Mouse (Mus musculus) MEL (cell line): ENCODE results near the gene Lrrc25. TPM values are rescaled to one million over a fixed set of nuclear protein-coding genes. Genes with fewer than 3 reads are reported as not detected.

Source experiments
- DNase-seq: peaks from one replicate; pipeline ENCODE4 v3.0.0; 2011; ENCODE audit warnings: low read depth, low spot score
- H3K27ac ChIP-seq: 2 replicates; pipeline ENCODE4 v1.5.1; 2012; ENCODE audit warnings: low read depth, mild to moderate bottlenecking, control low read depth, low read length, moderate library complexity; ENCODE audit not compliant: control insufficient read depth
- H3K27me3 ChIP-seq, 2 experiments: fragments of 150-350 bp in 1 of 2; sonication (generic) in 1 of 2; 2 replicates each; pipeline ENCODE4 v1.6.1; 2012; ENCODE audit warnings: low read length in 2 of 2, mild to moderate bottlenecking in 2 of 2, improper control_type of control experiment in 1 of 2, moderate library complexity in 1 of 2; ENCODE audit not compliant: insufficient read depth in 2 of 2, control insufficient read depth in 1 of 2
- H3K36me3 ChIP-seq, 2 experiments: 2 replicates each; pipeline ENCODE4 v1.6.1; 2012 to 2014; ENCODE audit warnings: low read length in 2 of 2, improper control_type of control experiment in 1 of 2, inconsistent platforms in 1 of 2, mild to moderate bottlenecking in 1 of 2; ENCODE audit not compliant: insufficient read depth in 2 of 2, control insufficient read depth in 1 of 2
- H3K4me1 ChIP-seq, 2 experiments: fragments of 150-350 bp in 1 of 2; sonication (generic) in 1 of 2; 2 replicates each; pipeline ENCODE4 v1.6.1; 2012; ENCODE audit warnings: low read length in 2 of 2, improper control_type of control experiment in 1 of 2, mild to moderate bottlenecking in 1 of 2; ENCODE audit not compliant: insufficient read depth in 2 of 2, control insufficient read depth in 1 of 2
- H3K4me3 ChIP-seq, 2 experiments: fragments of 150-350 bp in 1 of 2; sonication (generic) in 1 of 2; 2 replicates each; pipeline ENCODE4 v1.5.1; 2012; ENCODE audit warnings: low read depth in 2 of 2, low read length in 2 of 2, mild to moderate bottlenecking in 2 of 2, moderate library complexity in 2 of 2, control low read depth in 1 of 2, improper control_type of control experiment in 1 of 2; ENCODE audit not compliant: control insufficient read depth in 1 of 2, insufficient read depth in 1 of 2
- H3K79me2 ChIP-seq: 2 replicates; pipeline ENCODE4 v1.6.1; 2012; ENCODE audit warnings: mild to moderate bottlenecking, low read length, moderate library complexity; ENCODE audit not compliant: control insufficient read depth, poor library complexity, insufficient read depth
- H3K9ac ChIP-seq: 2 replicates; pipeline ENCODE4 v1.6.1; 2012; ENCODE audit warnings: low read depth, mild to moderate bottlenecking, control low read depth, low read length, moderate library complexity; ENCODE audit not compliant: control insufficient read depth, poor library complexity, severe bottlenecking
- H3K9me3 ChIP-seq: fragments of 150-350 bp; sonication (generic); replicated peaks from 2 replicates; pipeline ENCODE4 v1.6.1; 2012; ENCODE audit warnings: mild to moderate bottlenecking, low read length, improper control_type of control experiment, moderate library complexity; ENCODE audit not compliant: insufficient read depth
- CHD2 ChIP-seq: IDR thresholded peaks from 2 replicates; pipeline ENCODE4 v1.6.1; 2011; ENCODE audit warnings: low read length, improper control_type of control experiment
- CTCF ChIP-seq, 3 experiments: IDR thresholded peaks in 2 of 3; conservative IDR thresholded peaks in 1 of 3; 2 replicates each; pipeline ENCODE4 v1.5.1; 2011 to 2012; ENCODE audit warnings: low read length in 3 of 3, low read depth in 2 of 3, mild to moderate bottlenecking in 2 of 3, improper control_type of control experiment in 1 of 3, inconsistent platforms in 1 of 3, mixed read lengths in 1 of 3, moderate library complexity in 1 of 3; ENCODE audit not compliant: control insufficient read depth in 1 of 3, insufficient read depth in 1 of 3, poor library complexity in 1 of 3, severe bottlenecking in 1 of 3
- ELF1 ChIP-seq: IDR thresholded peaks from 2 replicates; pipeline ENCODE4 v1.6.1; 2014; ENCODE audit warnings: low read depth, mild to moderate bottlenecking, inconsistent platforms, low read length, improper control_type of control experiment, moderate library complexity
- GABPA ChIP-seq: IDR thresholded peaks from 2 replicates; pipeline ENCODE4 v1.6.1; 2012; ENCODE audit warnings: low read depth, mild to moderate bottlenecking, inconsistent platforms, low read length, improper control_type of control experiment, moderate library complexity
- NELFE ChIP-seq: IDR thresholded peaks from 2 replicates; pipeline ENCODE4 v1.6.1; 2011; ENCODE audit warnings: low read depth, low read length, improper control_type of control experiment
- POLR2AphosphoS5 ChIP-seq: IDR thresholded peaks from 2 replicates; pipeline ENCODE4 v1.6.1; 2012; ENCODE audit warnings: low read depth, borderline replicate concordance, mild to moderate bottlenecking, inconsistent platforms, low read length, moderate library complexity, mixed read lengths
- RAD21 ChIP-seq: IDR thresholded peaks from 2 replicates; pipeline ENCODE4 v1.6.1; 2011; ENCODE audit warnings: mild to moderate bottlenecking, low read depth, low read length, improper control_type of control experiment
- RCOR1 ChIP-seq: IDR thresholded peaks from 2 replicates; pipeline ENCODE4 v1.6.1; 2012; ENCODE audit warnings: low read depth, mild to moderate bottlenecking, inconsistent platforms, low read length, improper control_type of control experiment
- SMC3 ChIP-seq: IDR thresholded peaks from 2 replicates; pipeline ENCODE4 v1.6.1; 2011; ENCODE audit warnings: low read depth, low read length, improper control_type of control experiment
- TBP ChIP-seq: IDR thresholded peaks from 2 replicates; pipeline ENCODE4 v1.8.0; 2011; ENCODE audit warnings: low read depth, low read length, improper control_type of control experiment
- USF2 ChIP-seq, 2 experiments: IDR thresholded peaks; 2 replicates each; pipeline ENCODE4 v1.6.1; 2011 to 2012; ENCODE audit warnings: improper control_type of control experiment in 2 of 2, low read length in 2 of 2, borderline replicate concordance in 1 of 2, inconsistent platforms in 1 of 2, low read depth in 1 of 2, mild to moderate bottlenecking in 1 of 2; ENCODE audit not compliant: insufficient read depth in 1 of 2
- ZC3H11A ChIP-seq: IDR thresholded peaks from 2 replicates; pipeline ENCODE4 v1.6.1; 2012; ENCODE audit warnings: low read depth, mild to moderate bottlenecking, inconsistent platforms, low read length, improper control_type of control experiment
- ZKSCAN1 ChIP-seq: IDR thresholded peaks from 2 replicates; pipeline ENCODE4 v1.6.1; 2012; ENCODE audit warnings: low read depth, mild to moderate bottlenecking, inconsistent platforms, low read length, improper control_type of control experiment, moderate library complexity
- ZMIZ1 ChIP-seq: IDR thresholded peaks from 2 replicates; pipeline ENCODE4 v1.6.1; 2012; ENCODE audit warnings: low read depth, mild to moderate bottlenecking, inconsistent platforms, low read length, improper control_type of control experiment, moderate library complexity
- ZNF384 ChIP-seq: IDR thresholded peaks from 2 replicates; pipeline ENCODE4 v1.6.1; 2012; ENCODE audit warnings: low read depth, mild to moderate bottlenecking, inconsistent platforms, low read length, improper control_type of control experiment
- polyA plus RNA-seq, 2 experiments: library from polyadenylated mRNA; stranded (reverse) in 1 of 2; unstranded in 1 of 2; fragments of >175 nt in 1 of 2; fragments of >200 nt in 1 of 2; gene quantifications; 2 replicates each; pipeline versions ENCODE4 v1.2.1 to v1.2.4; 2012; ENCODE audit warnings: low replicate concordance in 2 of 2, low read depth in 1 of 2; ENCODE audit not compliant: insufficient read length in 2 of 2, insufficient read depth in 1 of 2, missing spikeins in 1 of 2
- total RNA-seq: library from RNA; depleted of rRNA; stranded (reverse); fragments of 300-350 nt; gene quantifications from 2 replicates; pipeline ENCODE4 v1.2.3, GENCODE M21; 2012

The Lrrc25 gene
- total and polyA plus RNA-seq, 3 experiments: 0.39 to 1.1 TPM; not detected in 1

DNA sequence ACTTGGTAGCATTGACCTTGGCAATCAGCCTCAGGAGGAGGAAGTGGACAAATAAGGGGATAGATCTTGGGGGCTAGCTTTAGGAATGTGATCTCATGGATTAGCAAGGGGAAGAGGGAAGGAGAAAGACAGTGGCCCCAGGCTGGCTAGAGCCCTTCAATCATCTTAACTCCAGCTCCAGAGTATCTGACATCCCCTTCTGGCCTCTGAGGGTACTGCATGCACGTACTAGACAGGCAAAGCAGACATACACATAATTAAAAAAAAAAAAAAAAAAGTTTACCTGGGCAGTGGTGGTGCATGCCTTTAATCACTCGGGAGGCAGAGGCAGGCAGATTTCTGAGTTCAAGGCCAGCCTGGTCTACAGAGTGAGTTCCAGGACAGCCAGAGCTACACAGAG, 28.1 kb downstream of the Lrrc25 start:
- peak; percentile 68 for DNase-seq
- Histone ChIP-seq H3K4me3 (no peak overlapping the region), H3K27ac (no peak overlapping the region), H3K9me3 (no peaks in the 10 kb centered on the region), H3K36me3 (peaks cover 0 to 13% of the 10 kb centered on the region in 2 experiments; a peak in 2 of 4 replicates), H3K27me3 (no peaks in the 10 kb centered on the region), H3K9ac (no peak overlapping the region), H3K79me2 (no peaks in the 10 kb centered on the region), H3K4me1 (peaks cover 6 to 19% of the 10 kb centered on the region in 2 experiments)
- TF ChIP-seq SMC3 (0 out of 2 replicates have a peak, but pooled peaks have one; percentile 15), CTCF (IDR thresholded peaks at IDR 0.05 in 2 of 3, conservative IDR thresholded peaks at IDR 0.05 in 1 of 3; ENCODE audit: control insufficient read depth in 1 of 3, insufficient read depth in 1 of 3, low read depth in 2 of 3, low read length in 3 of 3, poor library complexity in 1 of 3, severe bottlenecking in 1 of 3) (peak; percentile 29 to 57 (median 45); a peak in 5 of 6 replicates), RCOR1 (no peak), ZNF384 (peak; percentile 78)

- Histone ChIP-seq H3K4me1 (peaks cover 9 to 30% of the 10 kb centered on the region in 2 experiments), H3K9me3 (no peaks in the 10 kb centered on the region), H3K27ac (no peak overlapping the region), H3K79me2 (no peaks in the 10 kb centered on the region), H3K27me3 (no peaks in the 10 kb centered on the region), H3K9ac (no peak overlapping the region), H3K4me3 (no peak overlapping the region), H3K36me3 (peaks cover 0 to 24% of the 10 kb centered on the region in 2 experiments; a peak in 2 of 4 replicates)
- no peak for TF ChIP-seq ZC3H11A
- TF ChIP-seq TBP: no peak
- TF ChIP-seq ELF1: no peak
- TF ChIP-seq NELFE: no peak
- TF ChIP-seq ZMIZ1: 0 out of 2 replicates have a peak, but pooled peaks have one; percentile 27
- no peak for DNase-seq
These were observed 29.7 kb downstream of the Lrrc25 start for GRCm38 (mm10) chr8:70645501-70646224.

DNA sequence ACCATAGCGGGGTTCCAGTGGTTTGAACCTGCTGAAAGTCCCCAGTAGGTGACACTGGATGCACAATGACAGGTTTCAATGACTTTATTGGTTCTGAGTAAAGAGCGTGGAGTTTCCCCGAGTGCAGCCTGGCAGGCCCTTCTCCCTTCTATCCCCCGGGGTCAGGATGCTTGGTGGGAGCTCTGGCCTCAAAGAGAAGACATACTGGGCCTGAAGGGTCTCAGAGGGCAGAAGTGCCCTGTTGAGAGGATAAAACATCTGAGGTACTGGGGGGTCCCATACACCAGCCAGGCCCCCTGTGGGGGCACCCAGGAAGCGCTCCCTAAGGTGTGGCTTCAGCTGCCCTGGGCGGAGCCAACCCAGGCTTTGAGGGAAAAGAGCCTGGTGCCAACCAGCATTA, 30.4 kb downstream of the Lrrc25 start:
- H3K9me3 ChIP-seq: no peaks in the 10 kb centered on the region
- H3K4me3 ChIP-seq: no peak overlapping the region
- H3K27ac ChIP-seq: no peak overlapping the region
- peaks cover 9 to 30% of the 10 kb centered on the region in 2 experiments for H3K4me1 ChIP-seq
- H3K9ac ChIP-seq: no peak overlapping the region
- DNase-seq: no peak
- TF ChIP-seq GABPA (no peak), POLR2AphosphoS5 (no peak), RAD21 (no peak), USF2 (IDR thresholded peaks at IDR 0.05; ENCODE audit: borderline replicate concordance in 1 of 2, insufficient read depth in 1 of 2, low read depth in 1 of 2, low read length in 2 of 2) (no peak), ZKSCAN1 (no peak), CHD2 (no peak), NELFE (no peak)
- H3K36me3 ChIP-seq: peaks cover 0 to 24% of the 10 kb centered on the region in 2 experiments; a peak in 2 of 4 replicates
- no peaks in the 10 kb centered on the region for H3K79me2 ChIP-seq
- H3K27me3 ChIP-seq: no peaks in the 10 kb centered on the region
